Mouse (Mus musculus) brain, embryonic 14.5 days (tissue): Measurements from ENCODE around the gene Rell1. TPM values are rescaled to one million over a fixed set of nuclear protein-coding genes. Genes with fewer than 3 reads are reported as not detected.
A peak's percentile ranks its signal among the peaks of the same experiment; 100 is the strongest.

Source experiments
- DNase-seq: peaks from one replicate; pipeline ENCODE4 v3.0.0-alpha.2; 2011; ENCODE audit warnings: low read depth
- CTCF ChIP-seq: fragments of 200-500 bp; IDR thresholded peaks from 2 replicates; pipeline ENCODE4 v1.5.1; 2012; ENCODE audit warnings: inconsistent platforms, mild to moderate bottlenecking, moderate library complexity, borderline replicate concordance; ENCODE audit not compliant: insufficient read depth, insufficient read length; ENCODE audit errors: extremely low read depth
- POLR2A ChIP-seq: fragments of 200-500 bp; IDR thresholded peaks from 2 replicates; pipeline ENCODE4 v1.6.1; 2012; ENCODE audit warnings: mild to moderate bottlenecking, inconsistent platforms, borderline replicate concordance; ENCODE audit not compliant: poor library complexity, insufficient read depth, insufficient read length, severe bottlenecking; ENCODE audit errors: extremely low read depth
- polyA plus RNA-seq: library from polyadenylated mRNA; depleted of rRNA; stranded (reverse); fragments of >200 nt; gene quantifications from 2 replicates; pipeline ENCODE4 v1.2.3, GENCODE M21; 2012; rRNA removed

Gene Rell1
- polyA plus RNA-seq, 1 experiment = 8.1 TPM

- TF ChIP-seq CTCF = no peak
- no peak for TF ChIP-seq POLR2A
- DNase-seq = no peak
These were observed 82.4 kb downstream of the Rell1 start for GRCm38 (mm10) chr5:63886292-63886691.

GRCm38 (mm10) chr5:63879026-63879425 is 89.7 kb downstream of the Rell1 start:
- peak; percentile 58 for DNase-seq
- no peak for TF ChIP-seq CTCF
- no peak for TF ChIP-seq POLR2A

GRCm38 (mm10) chr5:63876081-63876480 is 92.6 kb downstream of the Rell1 start:
- TF ChIP-seq POLR2A (no peak), CTCF (no peak)
- no peak for DNase-seq

GRCm38 (mm10) chr5:63874880-63875279 is 93.8 kb downstream of the Rell1 start:
- no peak for TF ChIP-seq CTCF
- no peak for TF ChIP-seq POLR2A
- peak; percentile 19 for DNase-seq

GRCm38 (mm10) chr5:63872176-63872932 is 96.3 kb downstream of the Rell1 start:
- DNase-seq = peak; percentile 92
- TF ChIP-seq POLR2A (no peak), CTCF (no peak)

GRCm38 (mm10) chr5:63867421-63867820 is 101.3 kb downstream of the Rell1 start:
- TF ChIP-seq CTCF (no peak), POLR2A (no peak)
- DNase-seq = no peak

- TF ChIP-seq POLR2A = no peak
- no peak for TF ChIP-seq CTCF
These were observed 109.8 kb downstream of the Rell1 start for GRCm38 (mm10) chr5:63858901-63859300.

More at GRCm38 (mm10) chr5:63858901-63859300, 109.8 kb downstream of the Rell1 start:
- no peak for DNase-seq

Other genes with a start within 250 kb of the Rell1 start
- gene 0610040J01Rik, start 156.5 kb downstream of the Rell1 start, polyA plus RNA-seq = 1.8 and 2.0 TPM in 2 replicates
- gene Pgm2, start 124.1 kb upstream of the Rell1 start, polyA plus RNA-seq = 17.2 and 20.7 TPM in 2 replicates
- gene Tbc1d1, start 187.4 kb upstream of the Rell1 start, polyA plus RNA-seq = 16.0 and 17.8 TPM in 2 replicates